Mouse (Mus musculus): ENCODE measurements around the gene Rimbp2. TPM values are rescaled to one million over a fixed set of nuclear protein-coding genes. Genes with fewer than 3 reads are reported as not detected.

Rimbp2 gene
- polyA plus RNA-seq, 2 experiments from 2014 or later, result 0.08 TPM; not detected in 1

GRCm38 (mm10) chr5:128932776-128933175 is 20.5 kb downstream of the Rimbp2 start:
- ATAC-seq, result no peak

DNA sequence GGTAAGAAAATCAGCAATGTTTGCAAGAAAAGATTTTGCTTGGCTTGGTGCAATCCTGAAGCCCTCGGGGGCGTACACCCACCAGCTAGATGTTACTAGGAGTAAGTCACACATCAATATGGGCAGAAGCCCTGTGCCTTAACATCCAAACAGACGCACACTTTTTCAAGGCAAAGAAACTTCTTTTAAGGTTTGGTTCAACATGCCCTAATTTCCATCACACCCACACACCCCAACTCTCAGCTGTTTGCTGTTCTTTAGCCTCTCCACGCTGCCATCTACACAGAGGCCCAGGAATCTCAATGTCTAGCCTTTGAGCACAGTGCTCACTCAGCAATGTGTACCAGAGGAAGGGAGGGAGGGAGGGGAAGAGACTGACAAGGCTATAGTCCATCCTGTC is 28.2 kb downstream of the Rimbp2 start:
- no peak for ATAC-seq

DNA sequence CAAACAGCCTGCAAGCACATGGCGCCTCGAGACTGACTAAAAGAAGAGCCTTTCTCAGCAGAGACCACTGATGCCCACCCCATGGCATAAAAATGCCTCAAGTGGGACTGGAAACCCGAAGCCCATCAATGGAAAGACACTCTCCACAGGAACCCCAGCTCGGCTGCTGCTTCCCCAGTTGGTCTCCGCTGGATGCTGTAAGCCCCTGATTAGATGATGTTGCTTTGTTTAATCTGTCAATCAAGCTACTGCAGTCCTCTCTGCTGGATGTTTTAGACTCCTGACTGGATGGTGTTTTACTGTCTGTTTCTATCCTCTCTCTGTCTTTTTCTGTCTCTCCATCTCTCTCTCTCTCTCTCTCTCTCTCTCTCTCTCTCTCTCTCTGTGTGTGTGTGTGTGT is 33.2 kb downstream of the Rimbp2 start:
- ATAC-seq, result no peak

GRCm38 (mm10) chr5:128917116-128917959 is 35.9 kb downstream of the Rimbp2 start:
- ATAC-seq, result no peak

GRCm38 (mm10) chr5:128913820-128914219 is 39.5 kb downstream of the Rimbp2 start:
- no peak for ATAC-seq

DNA sequence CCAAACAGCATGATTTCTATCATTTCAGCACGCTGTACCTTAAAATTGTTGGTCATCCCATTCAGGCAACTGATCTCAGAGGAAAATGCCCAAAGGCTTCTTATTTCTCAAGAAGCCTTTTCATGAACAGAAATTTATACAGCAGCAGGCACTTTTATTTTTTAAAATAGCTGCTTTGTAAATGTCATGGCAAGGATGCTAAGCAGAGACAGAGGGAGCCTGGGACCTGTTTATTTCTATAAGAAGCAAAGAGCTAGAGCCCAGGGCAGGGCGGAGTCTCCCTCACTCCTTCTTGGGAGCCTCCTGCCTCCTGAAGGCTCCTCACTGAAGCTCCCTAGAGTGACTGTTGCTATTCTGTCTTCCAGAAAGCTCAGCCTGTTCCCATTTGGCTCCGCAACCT is 40.9 kb downstream of the Rimbp2 start:
- no peak for ATAC-seq

GRCm38 (mm10) chr5:128911593-128911992 is 41.7 kb downstream of the Rimbp2 start:
- no peak for ATAC-seq

GRCm38 (mm10) chr5:128904113-128904512 is 49.2 kb downstream of the Rimbp2 start:
- ATAC-seq, result no peak

DNA sequence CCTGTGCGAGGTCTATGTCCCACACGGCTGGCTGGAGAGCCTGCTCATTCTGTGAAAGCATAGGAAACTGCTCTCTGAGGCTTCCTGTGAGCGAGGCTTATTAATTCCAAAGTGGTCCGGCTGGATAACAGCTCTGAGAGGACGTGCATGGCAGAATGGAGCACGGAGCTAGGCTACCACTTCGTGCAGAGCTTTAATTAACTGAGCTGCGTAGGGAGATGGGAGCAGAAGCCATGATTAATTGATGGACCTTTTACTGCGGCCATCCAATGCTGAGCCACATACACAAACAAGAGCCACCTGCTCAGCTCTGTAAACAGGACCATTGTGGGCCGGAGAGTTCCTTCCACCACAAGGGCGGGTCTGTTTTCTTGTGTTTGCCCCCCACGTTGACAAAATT is 50.2 kb downstream of the Rimbp2 start:
- ATAC-seq, result no peak

GRCm38 (mm10) chr5:128899971-128900370 is 53.3 kb downstream of the Rimbp2 start:
- ATAC-seq, result no peak

DNA sequence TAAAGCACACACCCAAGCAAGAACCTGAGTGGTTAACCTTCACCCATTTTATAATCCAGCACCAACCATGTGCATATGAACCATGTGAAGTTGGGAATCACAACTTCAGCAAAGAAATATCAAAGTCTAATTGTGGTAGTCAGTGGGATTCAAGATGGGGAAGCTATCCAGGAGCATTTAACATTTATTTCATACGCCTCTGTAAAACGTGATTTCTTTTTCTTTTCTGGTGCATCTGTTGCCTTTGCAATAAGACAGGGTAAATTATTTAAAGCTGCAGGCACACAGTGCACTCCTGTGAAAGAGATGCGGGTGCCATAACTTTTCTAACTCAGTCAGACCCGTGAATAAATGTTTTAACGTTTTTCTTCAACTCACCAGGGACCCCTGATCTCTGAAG is 58.4 kb downstream of the Rimbp2 start:
- no peak for ATAC-seq

DNA sequence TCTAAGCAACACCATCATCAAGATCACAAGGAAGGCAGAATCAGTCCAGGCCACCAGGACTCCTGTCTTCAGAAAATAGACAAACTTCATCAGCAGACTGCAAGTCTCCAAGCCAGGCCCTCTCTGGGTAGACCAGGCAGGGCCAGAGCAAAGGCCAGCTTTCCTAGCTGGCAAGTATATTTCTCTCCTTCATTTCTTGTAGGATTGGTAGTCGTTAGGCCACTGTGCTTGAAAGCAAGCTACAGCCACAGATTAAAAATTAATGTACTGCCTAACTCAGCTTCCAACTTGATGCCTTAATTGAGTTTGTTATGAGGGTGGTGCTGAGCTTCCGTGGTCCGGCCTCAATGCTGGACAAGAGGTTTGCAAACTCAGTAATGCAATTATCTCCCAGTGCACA is 65.7 kb downstream of the Rimbp2 start:
- no peak for ATAC-seq

- ATAC-seq, result no peak
These were observed 69.0 kb downstream of the Rimbp2 start for GRCm38 (mm10) chr5:128884320-128884719.

GRCm38 (mm10) chr5:128879092-128879491 is 74.2 kb downstream of the Rimbp2 start:
- no peak for ATAC-seq

- ATAC-seq, result no peak
These were observed 75.8 kb downstream of the Rimbp2 start for GRCm38 (mm10) chr5:128877425-128878035.

GRCm38 (mm10) chr5:128871706-128872105 is 81.6 kb downstream of the Rimbp2 start:
- no peak for ATAC-seq

DNA sequence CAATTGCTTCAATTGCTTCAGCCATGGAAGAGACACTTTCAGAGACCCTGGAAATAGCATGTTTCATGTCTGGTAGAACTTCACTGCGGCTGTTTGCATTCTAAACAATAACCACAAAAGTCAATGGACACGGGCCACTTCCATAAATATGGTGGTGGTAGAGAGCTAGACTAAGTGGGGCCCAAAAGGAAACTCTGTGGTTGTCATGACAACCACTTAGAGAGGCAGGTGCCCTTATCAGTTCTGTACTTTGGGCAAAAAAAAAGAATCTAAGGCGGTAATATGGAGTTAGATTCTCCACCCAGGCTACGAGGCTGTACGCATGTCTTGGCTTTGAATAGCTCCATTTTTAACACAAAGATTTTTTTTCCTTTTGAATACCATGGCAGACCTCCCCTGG is 86.5 kb downstream of the Rimbp2 start:
- ATAC-seq, result no peak

DNA sequence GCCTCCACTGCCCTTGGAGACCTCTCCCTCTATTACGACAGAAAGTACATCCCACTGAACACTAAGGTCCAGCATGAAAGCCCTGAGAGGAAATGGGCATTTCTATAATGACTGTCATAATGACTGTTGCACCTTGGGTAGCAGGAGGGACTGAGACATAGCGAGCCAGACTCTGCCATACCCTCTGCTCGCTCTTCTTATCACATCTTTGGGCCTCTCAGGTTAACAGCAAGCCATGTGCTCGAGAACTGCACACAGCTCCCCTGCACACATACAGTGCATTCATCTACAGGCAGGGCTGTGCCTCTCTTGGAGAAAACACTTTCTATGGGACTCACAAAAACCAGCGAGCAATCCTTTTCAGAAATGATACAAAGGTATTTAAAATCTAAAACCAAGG is 87.0 kb downstream of the Rimbp2 start:
- ATAC-seq, result no peak

- ATAC-seq, result no peak
These were observed 89.8 kb downstream of the Rimbp2 start for GRCm38 (mm10) chr5:128863497-128863896.

GRCm38 (mm10) chr5:128860907-128861306 is 92.4 kb downstream of the Rimbp2 start:
- no peak for ATAC-seq

GRCm38 (mm10) chr5:128852791-128853190 is 100.5 kb downstream of the Rimbp2 start:
- ATAC-seq, result no peak

- no peak for ATAC-seq
These were observed 105.5 kb downstream of the Rimbp2 start for GRCm38 (mm10) chr5:128847806-128848205.

- ATAC-seq, result no peak
These were observed 106.7 kb downstream of the Rimbp2 start for GRCm38 (mm10) chr5:128846433-128847040.

DNA sequence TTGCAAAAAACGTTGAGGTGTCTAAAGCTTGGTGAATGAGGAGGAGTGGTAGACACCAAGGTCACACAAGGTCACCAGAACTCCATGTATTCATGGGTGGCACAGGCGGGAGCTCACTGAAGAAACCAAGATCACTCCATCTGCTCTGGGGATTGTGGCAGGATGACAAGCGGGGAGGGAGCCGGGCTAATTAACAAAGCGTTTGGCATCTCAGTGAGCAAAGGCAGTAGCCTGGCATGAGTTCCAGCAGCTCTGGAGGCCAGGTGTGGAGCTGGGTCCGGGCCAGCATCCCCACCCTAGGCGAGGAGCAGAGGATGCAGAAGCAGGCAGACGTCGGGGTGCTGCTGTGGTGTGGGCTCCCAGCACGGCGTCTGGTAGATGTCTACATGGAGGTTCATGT is 108.3 kb downstream of the Rimbp2 start:
- no peak for ATAC-seq
